Mouse (Mus musculus) liver, embryonic 12.5 days (tissue): ENCODE data around the gene Trak1. TPM values are rescaled to one million over a fixed set of nuclear protein-coding genes. Genes with fewer than 3 reads are reported as not detected.

Source experiments
- ATAC-seq: fragments of 200-750 bp; cut with Nextera tagmentation; 2 replicates; pipeline ENCODE4 v1.8.0; 2017; ENCODE audit warnings: moderate number of reproducible peaks, mild to moderate bottlenecking, moderate library complexity
- H3K27ac ChIP-seq: fragments of 300-500 bp; sonication (generic); 2 replicates; pipeline ENCODE4 v1.5.1; 2016; ENCODE audit warnings: mild to moderate bottlenecking
- H3K27me3 ChIP-seq: fragments of 300-500 bp; sonication (generic); replicated peaks from 2 replicates; pipeline ENCODE4 v1.6.1; 2016; ENCODE audit warnings: mild to moderate bottlenecking, moderate library complexity
- H3K36me3 ChIP-seq: fragments of 300-500 bp; sonication (generic); 2 replicates; pipeline ENCODE4 v1.6.1; 2016; ENCODE audit warnings: mild to moderate bottlenecking, moderate library complexity
- H3K4me1 ChIP-seq: fragments of 300-500 bp; sonication (generic); 2 replicates; pipeline ENCODE4 v1.6.1; 2016
- H3K4me2 ChIP-seq: fragments of 300-500 bp; sonication (generic); 2 replicates; pipeline ENCODE4 v1.6.1; 2016; ENCODE audit warnings: mild to moderate bottlenecking, moderate library complexity
- H3K4me3 ChIP-seq: fragments of 300-500 bp; sonication (generic); 2 replicates; pipeline ENCODE4 v1.5.1; 2016; ENCODE audit warnings: mild to moderate bottlenecking, moderate library complexity
- H3K9ac ChIP-seq: fragments of 300-500 bp; sonication (generic); 2 replicates; pipeline ENCODE4 v1.6.1; 2016; ENCODE audit warnings: mild to moderate bottlenecking, moderate library complexity
- H3K9me3 ChIP-seq: fragments of 300-500 bp; sonication (generic); replicated peaks from 2 replicates; pipeline ENCODE4 v1.6.1; 2016; ENCODE audit warnings: mild to moderate bottlenecking, moderate library complexity
- WGBS: fragments of 180-500 bp; shearing (Covaris S2); methylation state at CpG from one replicate; pipeline ENCODE4 v1.1.7; 2016; ENCODE audit not compliant: insufficient replicate concordance; 5-methylcytosine and 5-hydroxymethylcytosine counted together
- polyA plus RNA-seq: library from polyadenylated mRNA; unstranded; fragments of >200 nt; fragmentation: Nextera tagmentation; extraction: Ambion mirVana; gene quantifications from 2 replicates; pipeline ENCODE4 v1.2.1, GENCODE M21; 2016

The Trak1 gene
- polyA plus RNA-seq, 1 experiment from 2014 or later, result 11.0 TPM

GRCm38 (mm10) chr9:121395812-121396211 lies 98.5 kb downstream of the Trak1 start:
- no peaks in the 10 kb centered on the region for H3K9me3 ChIP-seq
- no peak overlapping the region for H3K4me3 ChIP-seq
- H3K4me2 ChIP-seq, result no peak overlapping the region
- H3K27me3 ChIP-seq, result no peaks in the 10 kb centered on the region
- H3K36me3 ChIP-seq, result peaks cover 6% of the 10 kb centered on the region; the same call in 1 of the 2 replicates
- no peak overlapping the region for H3K9ac ChIP-seq
- ATAC-seq, result no peak
- no peak overlapping the region for H3K27ac ChIP-seq
- H3K4me1 ChIP-seq, result 0 out of 2 replicates have a peak, but pooled peaks cover 4% of the 10 kb centered on the region
- WGBS, result 77% methylated on average over 5 of the region's 5 CpGs

- H3K9ac ChIP-seq, result no peak overlapping the region
- no peak overlapping the region for H3K27ac ChIP-seq
- peak; percentile 28; the same call in 1 of the 2 replicates for ATAC-seq
- WGBS, result 76% methylated on average over 17 of the region's 17 CpGs
- no peak overlapping the region for H3K4me2 ChIP-seq
- H3K27me3 ChIP-seq, result no peaks in the 10 kb centered on the region
- H3K4me3 ChIP-seq, result no peak overlapping the region
- H3K4me1 ChIP-seq, result 0 out of 2 replicates have a peak, but pooled peaks cover 4% of the 10 kb centered on the region
- H3K36me3 ChIP-seq, result no peaks in the 10 kb centered on the region
- no peaks in the 10 kb centered on the region for H3K9me3 ChIP-seq
Measured at GRCm38 (mm10) chr9:121398100-121398760, 100.9 kb downstream of the Trak1 start.

- ATAC-seq, result no peak
- H3K4me3 ChIP-seq, result no peak overlapping the region
- no peak overlapping the region for H3K4me2 ChIP-seq
- no peaks in the 10 kb centered on the region for H3K27me3 ChIP-seq
- H3K9ac ChIP-seq, result no peak overlapping the region
- H3K4me1 ChIP-seq, result 0 out of 2 replicates have a peak, but pooled peaks cover 4% of the 10 kb centered on the region
- no peaks in the 10 kb centered on the region for H3K36me3 ChIP-seq
- no peaks in the 10 kb centered on the region for H3K9me3 ChIP-seq
- 81% methylated on average over 7 of the region's 7 CpGs for WGBS
- H3K27ac ChIP-seq, result no peak overlapping the region
Measured at GRCm38 (mm10) chr9:121398761-121399160, 101.5 kb downstream of the Trak1 start.

GRCm38 (mm10) chr9:121400608-121401007 lies 103.3 kb downstream of the Trak1 start:
- no peak overlapping the region for H3K4me2 ChIP-seq
- H3K27ac ChIP-seq, result no peak overlapping the region
- no peak overlapping the region for H3K4me3 ChIP-seq
- ATAC-seq, result no peak
- H3K9me3 ChIP-seq, result no peaks in the 10 kb centered on the region
- H3K27me3 ChIP-seq, result no peaks in the 10 kb centered on the region
- H3K4me1 ChIP-seq, result 0 out of 2 replicates have a peak, but pooled peaks cover 4% of the 10 kb centered on the region
- H3K36me3 ChIP-seq, result no peaks in the 10 kb centered on the region
- H3K9ac ChIP-seq, result no peak overlapping the region
- 77% methylated on average over 8 of the region's 8 CpGs for WGBS

- Histone ChIP-seq H3K4me1 (no peaks in the 10 kb centered on the region), H3K27ac (no peak overlapping the region), H3K4me2 (peak overlapping the region; percentile 2; the same call in 1 of the 2 replicates), H3K9ac (no peak overlapping the region), H3K36me3 (no peaks in the 10 kb centered on the region), H3K4me3 (no peak overlapping the region), H3K9me3 (no peaks in the 10 kb centered on the region), H3K27me3 (no peaks in the 10 kb centered on the region)
- WGBS, result 58% methylated on average over 16 of the region's 16 CpGs
- peak; percentile 30; the same call in 1 of the 2 replicates for ATAC-seq
Measured at GRCm38 (mm10) chr9:121403157-121403671, 105.9 kb downstream of the Trak1 start.

GRCm38 (mm10) chr9:121403699-121404098 lies 106.4 kb downstream of the Trak1 start:
- H3K4me3 ChIP-seq, result no peak overlapping the region
- no peak for ATAC-seq
- no peaks in the 10 kb centered on the region for H3K9me3 ChIP-seq
- no peaks in the 10 kb centered on the region for H3K4me1 ChIP-seq
- 82% methylated on average over 11 of the region's 11 CpGs for WGBS
- no peak overlapping the region for H3K27ac ChIP-seq
- no peaks in the 10 kb centered on the region for H3K27me3 ChIP-seq
- no peaks in the 10 kb centered on the region for H3K36me3 ChIP-seq
- H3K9ac ChIP-seq, result no peak overlapping the region
- H3K4me2 ChIP-seq, result peak overlapping the region; percentile 2; the same call in 1 of the 2 replicates

- Histone ChIP-seq H3K4me1 (no peaks in the 10 kb centered on the region), H3K9me3 (no peaks in the 10 kb centered on the region), H3K4me2 (no peak overlapping the region), H3K4me3 (no peak overlapping the region), H3K27me3 (no peaks in the 10 kb centered on the region), H3K36me3 (no peaks in the 10 kb centered on the region), H3K27ac (no peak overlapping the region), H3K9ac (no peak overlapping the region)
- 80% methylated on average over 8 of the region's 8 CpGs for WGBS
- no peak for ATAC-seq
Measured at GRCm38 (mm10) chr9:121405088-121405681, 107.9 kb downstream of the Trak1 start.

- H3K9ac ChIP-seq, result no peak overlapping the region
- H3K9me3 ChIP-seq, result no peaks in the 10 kb centered on the region
- no peak overlapping the region for H3K27ac ChIP-seq
- ATAC-seq, result no peak
- WGBS, result 78% methylated on average over 4 of the region's 4 CpGs
- no peaks in the 10 kb centered on the region for H3K4me1 ChIP-seq
- no peaks in the 10 kb centered on the region for H3K27me3 ChIP-seq
- no peak overlapping the region for H3K4me2 ChIP-seq
- no peaks in the 10 kb centered on the region for H3K36me3 ChIP-seq
- no peak overlapping the region for H3K4me3 ChIP-seq
Measured at GRCm38 (mm10) chr9:121405792-121406191, 108.5 kb downstream of the Trak1 start.

GRCm38 (mm10) chr9:121414237-121414636 lies 116.9 kb downstream of the Trak1 start:
- H3K27me3 ChIP-seq, result no peaks in the 10 kb centered on the region
- 83% methylated on average over 12 of the region's 12 CpGs for WGBS

GRCm38 (mm10) chr9:121415626-121416241 lies 118.4 kb downstream of the Trak1 start:
- Histone ChIP-seq H3K27me3 (no peaks in the 10 kb centered on the region), H3K9me3 (no peaks in the 10 kb centered on the region), H3K36me3 (0 out of 2 replicates have a peak, but pooled peaks cover 5% of the 10 kb centered on the region), H3K27ac (no peak overlapping the region), H3K9ac (no peak overlapping the region), H3K4me2 (no peak overlapping the region), H3K4me1 (peaks cover 13% of the 10 kb centered on the region), H3K4me3 (no peak overlapping the region)
- 78% methylated on average over 19 of the region's 19 CpGs for WGBS
- ATAC-seq, result no peak

More at GRCm38 (mm10) chr9:121414237-121414636, 116.9 kb downstream of the Trak1 start:
- H3K4me2 ChIP-seq, result no peak overlapping the region
- H3K4me3 ChIP-seq, result no peak overlapping the region
- no peak overlapping the region for H3K9ac ChIP-seq
- H3K36me3 ChIP-seq, result 0 out of 2 replicates have a peak, but pooled peaks cover 5% of the 10 kb centered on the region
- no peaks in the 10 kb centered on the region for H3K9me3 ChIP-seq
- ATAC-seq, result no peak
- H3K27ac ChIP-seq, result no peak overlapping the region
- H3K4me1 ChIP-seq, result peaks cover 8% of the 10 kb centered on the region

GRCm38 (mm10) chr9:121416460-121416859 lies 119.2 kb downstream of the Trak1 start:
- Histone ChIP-seq H3K27me3 (no peaks in the 10 kb centered on the region), H3K36me3 (0 out of 2 replicates have a peak, but pooled peaks cover 5% of the 10 kb centered on the region), H3K27ac (no peak overlapping the region), H3K4me3 (no peak overlapping the region), H3K4me2 (no peak overlapping the region), H3K4me1 (peaks cover 13% of the 10 kb centered on the region), H3K9ac (no peak overlapping the region), H3K9me3 (no peaks in the 10 kb centered on the region)
- 71% methylated on average over 5 of the region's 5 CpGs for WGBS
- no peak for ATAC-seq
